Mouse (Mus musculus): ENCODE measurements around the gene Slc35f3.

The Slc35f3 gene

DNA sequence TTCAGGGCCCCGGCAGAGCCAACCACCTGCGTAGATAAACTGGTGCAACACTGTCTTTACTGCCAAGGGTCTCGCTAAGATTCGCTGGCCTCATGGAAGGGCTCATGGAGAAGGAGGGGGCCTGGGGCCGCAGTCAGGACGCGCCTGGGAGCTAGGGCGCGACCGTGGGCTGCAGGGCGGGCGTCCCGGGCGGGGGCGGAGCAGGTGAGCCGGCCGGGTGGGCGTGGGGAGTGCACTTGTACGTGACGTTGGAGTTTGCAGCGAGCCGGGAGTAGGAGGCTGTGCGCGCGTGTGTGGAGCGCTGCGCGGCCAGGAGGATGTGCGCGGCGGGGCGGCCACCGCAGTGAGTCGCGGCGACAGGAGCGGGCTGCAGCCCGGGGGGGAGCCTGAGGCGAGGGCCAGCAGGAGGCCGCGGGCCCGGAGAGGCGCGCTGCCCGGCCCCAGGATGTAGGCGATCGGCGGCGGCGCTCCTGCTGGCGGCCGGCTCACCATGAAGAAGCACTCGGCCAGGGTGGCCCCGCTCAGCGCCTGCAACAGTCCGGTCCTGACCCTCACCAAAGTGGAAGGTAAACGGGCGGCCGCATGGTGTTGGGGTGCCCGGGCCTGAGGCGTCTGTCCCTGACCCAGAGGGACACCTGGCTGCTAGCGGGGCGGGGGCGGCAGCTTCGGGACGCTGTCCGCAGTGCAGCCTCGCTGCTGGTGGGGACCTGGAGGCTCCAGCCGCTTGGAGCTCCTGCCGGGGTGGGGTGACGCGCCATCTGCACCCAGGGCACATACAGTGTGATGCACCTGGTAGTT lies at the start of gene Slc35f3:
Slc35f3 (plus strand) TSS at position 263 of the 798 bp plus-strand sequence.
- no peak for DNase-seq (ENCODE audit: low read depth, low spot score)

DNA sequence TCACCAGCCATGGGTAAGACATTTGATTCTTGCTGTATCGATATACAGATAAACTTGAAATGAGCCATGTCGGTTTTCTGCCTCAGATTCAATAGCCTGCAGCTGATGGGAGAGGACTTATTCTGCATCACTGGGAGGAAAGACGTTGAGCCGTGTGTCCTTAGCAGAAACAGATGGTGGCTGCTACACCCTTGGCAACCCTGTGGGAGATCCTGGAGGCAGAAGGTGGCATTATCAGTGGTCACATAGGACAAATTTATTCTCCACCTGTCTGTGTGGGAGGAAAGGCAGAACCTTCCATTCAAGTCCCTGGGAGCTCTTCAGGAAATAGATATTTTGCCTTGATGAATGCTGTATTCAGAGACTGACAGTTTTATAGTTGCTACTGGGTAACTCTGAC lies 47.9 kb upstream of the Slc35f3 start:
- DNase-seq (ENCODE audit: low read depth, low spot score), result no peak

DNA sequence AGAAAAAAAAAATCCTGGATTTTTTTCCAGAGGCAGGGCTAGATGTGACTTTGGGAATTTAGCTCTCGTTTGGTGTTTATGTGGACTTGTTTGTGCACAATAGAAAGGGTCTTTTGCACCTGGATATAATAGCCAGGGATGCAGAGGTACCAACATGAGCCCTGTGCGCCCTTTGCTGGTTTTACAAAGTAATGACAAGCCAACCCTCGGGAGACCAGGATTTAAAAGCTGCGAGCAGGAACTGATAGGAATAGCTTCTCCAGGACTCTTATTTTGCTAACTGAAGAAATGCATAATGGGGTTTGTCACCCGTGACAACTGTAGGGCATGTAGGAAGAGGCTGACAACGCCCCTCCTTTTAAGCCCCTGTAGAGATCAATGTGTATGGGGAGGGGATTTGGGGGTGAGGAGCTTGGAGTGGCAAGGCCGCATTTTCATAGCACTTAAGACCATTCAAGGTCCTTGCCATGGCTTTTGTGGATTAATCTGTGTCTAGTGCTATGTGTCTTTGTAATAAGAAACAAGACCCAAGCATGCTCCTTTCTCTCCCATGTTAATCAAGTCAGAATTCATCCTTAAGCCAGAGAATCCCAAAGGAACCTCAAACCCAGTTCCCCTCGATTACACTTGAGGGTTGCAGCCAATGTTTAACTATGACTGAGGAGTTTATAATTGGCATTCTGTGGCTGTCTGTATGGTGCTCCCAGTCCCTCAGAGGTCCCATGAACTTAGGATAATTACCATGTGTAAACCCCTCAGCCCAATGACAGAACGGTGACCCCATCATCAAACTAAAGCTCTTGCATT lies 41.6 kb upstream of the Slc35f3 start:
- no peak for DNase-seq (ENCODE audit: low read depth, low spot score)

DNA sequence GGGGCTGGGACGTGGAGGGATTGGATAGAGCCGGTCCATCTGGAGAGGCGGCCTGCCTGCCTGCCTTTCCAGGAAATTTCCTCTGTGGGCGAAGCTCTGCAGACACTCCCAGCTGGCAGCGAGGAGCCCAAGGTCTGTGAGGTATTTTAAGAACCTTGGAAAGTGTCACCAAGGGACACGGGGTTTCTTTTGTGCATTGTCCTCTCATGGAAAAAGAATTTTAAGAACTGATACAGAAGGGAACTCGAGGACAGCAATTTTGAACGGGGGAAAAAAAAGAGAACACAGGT lies 41.0 kb upstream of the Slc35f3 start:
- DNase-seq (ENCODE audit: low read depth, low spot score), result no peak

DNA sequence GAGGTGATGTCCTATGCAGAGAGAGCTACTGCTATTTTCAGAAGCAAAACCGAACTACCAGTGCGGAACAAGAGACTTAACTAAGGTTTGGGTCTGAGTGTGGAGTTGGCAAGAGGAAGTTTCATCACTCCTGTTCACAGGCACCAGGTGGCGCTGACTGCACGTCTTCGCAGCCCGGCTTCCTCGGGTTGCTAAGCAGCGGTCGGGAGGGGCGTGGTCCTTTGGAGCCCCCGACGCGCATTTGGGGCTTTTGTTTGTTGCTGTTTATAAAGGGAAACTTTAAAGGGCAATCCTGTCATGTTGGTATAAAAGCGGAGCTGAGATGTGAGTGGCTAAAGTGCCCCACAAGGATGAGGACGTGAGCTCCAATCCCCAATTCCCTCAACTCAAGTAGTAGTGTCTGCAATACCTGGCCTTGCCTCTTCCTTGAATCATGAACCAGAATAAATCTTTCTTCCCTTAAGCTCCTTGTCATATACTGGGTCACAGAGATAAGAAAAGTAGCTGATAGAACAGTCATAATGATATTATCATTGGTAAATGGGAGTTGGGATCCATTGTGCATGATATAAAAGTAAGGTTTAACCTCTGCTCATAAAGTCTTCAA lies 40.1 kb upstream of the Slc35f3 start:
- DNase-seq (ENCODE audit: low read depth, low spot score), result peak; percentile 46

DNA sequence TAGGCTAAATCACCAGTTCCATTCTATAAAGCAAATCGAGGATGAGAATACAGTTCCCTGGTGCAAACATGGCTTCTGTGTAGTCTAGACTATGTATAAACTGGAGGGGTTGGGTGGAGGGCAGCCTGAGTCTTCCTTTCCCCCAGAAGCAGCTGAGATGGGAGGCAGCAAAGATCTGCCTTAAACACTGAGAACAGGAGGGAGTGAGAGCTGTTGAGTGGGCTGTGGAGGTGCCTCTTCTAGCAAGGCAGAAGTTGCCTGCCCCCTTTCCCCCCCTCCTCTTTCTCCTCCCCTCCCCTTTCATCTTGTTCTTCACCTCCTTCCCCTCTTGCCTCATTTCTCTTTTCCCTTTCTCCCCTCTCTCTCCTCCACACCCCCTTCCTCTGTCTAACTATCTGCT lies 33.2 kb upstream of the Slc35f3 start:
- no peak for DNase-seq (ENCODE audit: low read depth, low spot score)

DNA sequence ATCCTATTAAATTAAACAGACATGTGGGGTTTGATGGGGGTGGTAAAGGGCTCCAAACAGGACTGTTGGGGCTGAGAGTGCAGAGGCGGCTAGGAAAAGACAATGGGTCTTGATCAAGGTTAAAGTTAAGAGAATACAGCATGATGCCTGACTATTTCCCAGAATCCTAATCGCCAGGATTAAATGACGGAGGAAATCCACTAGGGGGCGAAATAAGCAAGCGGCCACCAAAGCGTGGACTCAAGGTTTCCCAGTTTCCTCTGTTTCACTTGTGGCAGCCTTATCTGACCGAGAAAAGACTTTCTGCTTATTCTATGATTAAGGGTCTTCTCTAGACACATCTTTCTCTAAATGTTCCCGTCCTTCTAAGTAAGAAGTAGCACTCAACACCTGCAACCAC lies 31.2 kb upstream of the Slc35f3 start:
- DNase-seq (ENCODE audit: low read depth, low spot score), result peak; percentile 60

DNA sequence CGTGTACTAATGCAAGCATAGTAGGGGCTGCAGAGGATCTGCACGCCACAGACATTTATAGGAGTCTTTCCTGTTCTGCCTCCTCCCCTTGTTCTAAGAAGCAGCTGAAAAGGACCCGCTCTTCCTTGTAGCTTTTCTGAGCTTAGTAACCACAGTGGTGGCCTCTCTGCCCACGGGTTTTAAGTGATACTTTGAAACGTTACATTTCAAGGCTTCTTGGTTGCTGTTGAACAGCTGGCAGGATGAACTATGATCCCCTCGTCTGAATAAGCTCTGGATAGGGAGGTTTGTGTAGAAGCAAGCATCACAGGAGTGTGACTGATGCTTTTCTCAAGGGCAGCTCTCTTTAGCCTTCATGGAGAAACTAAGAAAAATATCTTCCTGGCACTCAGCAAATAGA lies 28.6 kb upstream of the Slc35f3 start:
- DNase-seq (ENCODE audit: low read depth, low spot score), result no peak

DNA sequence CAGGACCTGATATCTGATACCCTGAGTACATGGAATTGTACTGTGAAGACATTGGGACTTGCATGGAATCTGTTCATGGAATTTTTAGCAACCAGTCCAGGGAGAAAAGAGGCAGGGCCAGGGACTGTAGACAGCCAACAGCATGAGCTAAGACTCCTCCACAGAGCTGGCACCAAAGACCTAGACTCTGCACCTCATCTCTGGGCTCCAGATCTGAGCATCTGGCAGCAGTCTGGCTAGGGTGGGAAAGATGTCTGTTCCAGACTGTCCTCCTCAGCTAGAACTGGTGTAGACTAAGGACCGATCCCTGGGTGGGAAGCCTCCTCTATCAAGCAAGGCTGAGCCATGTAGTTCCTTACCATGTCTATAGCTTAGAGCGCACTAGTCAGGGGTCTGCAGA lies 25.9 kb upstream of the Slc35f3 start:
- no peak for DNase-seq (ENCODE audit: low read depth, low spot score)

DNA sequence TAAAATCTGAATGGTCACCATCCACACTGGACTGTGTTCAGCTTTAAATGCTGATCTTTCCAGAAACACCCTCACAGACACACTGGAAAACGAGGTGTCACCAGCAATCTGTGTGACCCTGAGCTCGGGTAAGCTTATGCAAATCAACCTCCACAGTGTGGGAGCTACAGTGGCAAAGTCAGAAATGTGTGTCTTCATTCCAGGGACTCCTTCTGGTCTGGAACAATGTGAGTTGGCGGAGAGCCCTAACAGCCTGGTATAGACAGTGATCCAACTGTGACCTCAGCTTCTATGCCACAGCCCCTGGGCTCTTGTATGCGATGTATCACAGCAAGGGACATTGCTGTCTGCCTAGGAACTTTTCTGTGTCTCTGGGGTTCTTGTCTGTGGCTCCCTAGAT lies 25.3 kb upstream of the Slc35f3 start:
- no peak for DNase-seq (ENCODE audit: low read depth, low spot score)

DNA sequence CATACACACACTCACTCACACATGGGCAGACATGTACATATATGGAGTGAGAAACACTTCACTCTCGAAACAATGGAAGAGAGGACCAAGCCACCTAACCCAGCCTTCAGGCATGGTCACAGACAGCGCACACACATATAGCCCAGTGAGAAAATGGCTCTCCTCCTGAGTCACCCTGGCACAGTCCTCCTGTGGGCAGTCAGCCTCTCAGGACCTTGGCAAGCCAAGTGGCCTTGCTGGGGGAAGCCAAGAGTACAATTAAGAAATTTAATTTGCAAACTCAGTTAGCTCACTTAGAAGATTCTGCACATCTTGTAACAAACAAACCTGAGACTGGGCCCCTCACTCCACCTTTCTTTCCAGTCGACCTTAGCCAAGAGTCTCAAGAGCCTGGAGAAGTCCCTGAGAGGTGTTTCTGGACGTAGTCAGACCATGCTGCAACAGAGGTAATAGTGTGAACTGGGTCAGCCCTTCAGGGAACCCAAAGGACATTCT lies 23.4 kb upstream of the Slc35f3 start:
- DNase-seq (ENCODE audit: low read depth, low spot score), result no peak

DNA sequence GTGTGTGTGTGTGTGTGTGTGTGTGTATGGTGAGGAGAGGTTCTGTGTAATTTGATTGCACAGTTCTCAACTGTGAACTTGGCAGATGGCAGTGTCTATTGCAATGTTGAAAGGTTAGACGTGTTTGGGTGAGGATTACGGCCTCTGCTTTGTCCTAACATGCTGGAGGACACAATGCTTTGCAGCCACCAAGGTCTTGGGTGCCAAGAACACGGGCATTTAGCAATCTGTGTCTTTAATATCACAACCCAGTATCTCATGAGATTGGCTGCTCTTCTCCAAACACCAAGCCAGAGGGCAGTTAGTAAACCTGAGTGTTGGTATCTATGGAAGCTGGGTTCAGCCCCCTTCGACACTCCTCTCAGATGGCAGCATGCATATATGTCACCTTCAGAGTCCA lies 22.5 kb upstream of the Slc35f3 start:
- DNase-seq (ENCODE audit: low read depth, low spot score), result no peak

DNA sequence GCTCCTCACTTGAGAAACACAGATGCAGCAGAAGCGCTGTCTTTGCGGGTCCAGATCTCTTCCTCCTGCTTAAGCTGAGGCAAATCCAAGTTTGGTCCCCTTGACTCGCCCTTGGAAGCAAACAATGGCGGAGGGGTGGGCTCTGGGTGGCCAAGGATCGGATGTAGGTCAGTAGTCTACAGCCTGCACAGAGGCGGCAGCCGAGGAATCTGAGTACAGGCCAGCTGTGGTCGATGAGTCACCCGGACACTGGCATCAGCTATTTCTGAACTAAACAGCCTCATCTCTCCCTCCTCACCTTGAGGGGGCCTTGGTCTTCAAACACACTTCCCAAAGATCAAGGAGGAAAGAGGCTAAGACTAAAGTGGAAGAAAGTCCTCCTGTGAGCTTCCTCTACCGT lies 6.4 kb upstream of the Slc35f3 start:
- peak; percentile 75 for DNase-seq (ENCODE audit: low read depth, low spot score)

DNA sequence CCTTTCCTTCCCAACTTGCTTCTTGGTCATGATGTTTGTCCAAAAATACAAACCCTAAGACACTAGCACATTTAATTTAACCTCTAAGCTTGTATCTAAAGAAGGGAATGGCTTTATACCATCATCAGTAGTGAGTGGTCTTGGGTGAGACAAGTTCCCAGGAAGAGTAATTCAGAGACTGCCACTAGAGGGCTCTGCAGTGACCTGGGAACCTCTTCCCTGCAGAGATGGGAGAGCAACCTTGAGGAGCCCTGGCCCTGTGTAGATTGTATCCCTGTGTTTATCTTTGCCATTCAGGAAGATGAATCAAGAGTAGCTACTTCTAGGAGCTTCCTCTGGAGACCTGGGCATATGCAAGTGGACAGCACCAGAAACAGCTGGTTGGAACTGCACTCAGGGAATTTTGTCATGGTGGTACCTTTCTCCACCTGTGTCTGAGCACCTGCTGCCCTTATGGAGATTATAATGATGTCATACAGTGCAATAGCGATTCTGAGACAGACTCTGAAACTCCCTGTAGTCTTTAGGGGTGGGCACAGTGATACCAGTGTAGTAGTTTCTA lies 993 bp upstream of the Slc35f3 start:
- peak; percentile 38 for DNase-seq (ENCODE audit: low read depth, low spot score)

DNA sequence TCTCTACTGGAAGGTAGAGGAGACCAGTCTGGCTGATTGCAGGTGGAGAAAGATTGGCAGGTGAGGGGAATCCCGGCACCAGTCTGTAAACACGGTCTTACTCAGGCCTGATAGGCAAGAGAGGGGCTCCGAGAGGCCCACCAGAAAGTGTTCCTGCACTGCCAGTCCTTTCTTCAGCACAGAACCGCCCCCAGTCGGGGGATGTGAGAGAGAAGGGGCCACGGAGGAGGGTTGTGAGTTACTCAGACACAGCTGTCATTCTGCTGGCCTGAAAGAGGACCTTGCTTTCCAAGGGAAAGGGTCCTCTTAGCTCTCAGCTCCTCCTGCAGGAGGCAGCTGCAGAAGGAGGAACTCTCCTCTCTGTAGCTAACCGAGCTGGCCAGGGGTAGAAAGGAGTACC lies 975 bp downstream of the Slc35f3 start:
- no peak for DNase-seq (ENCODE audit: low read depth, low spot score)

DNA sequence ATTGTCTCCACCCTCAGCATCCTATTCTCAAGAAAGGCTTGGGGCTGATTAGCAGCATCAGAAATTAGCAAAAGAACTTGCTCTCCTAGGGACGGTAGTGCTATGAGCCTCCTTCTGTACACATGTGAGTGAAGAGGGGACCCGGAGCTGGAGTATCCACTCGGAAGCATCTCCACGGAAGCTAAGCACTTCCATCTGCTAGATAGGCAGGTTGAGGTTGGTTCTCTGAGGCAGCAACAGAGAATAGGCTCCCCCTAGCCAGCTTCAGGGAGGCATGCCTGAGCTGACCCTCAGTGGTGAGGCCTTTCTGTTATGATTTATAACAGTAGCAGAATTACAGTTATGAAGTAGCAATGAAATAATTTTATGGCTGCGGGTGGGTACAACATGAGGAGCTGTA lies 2.0 kb downstream of the Slc35f3 start:
- no peak for DNase-seq (ENCODE audit: low read depth, low spot score)

DNA sequence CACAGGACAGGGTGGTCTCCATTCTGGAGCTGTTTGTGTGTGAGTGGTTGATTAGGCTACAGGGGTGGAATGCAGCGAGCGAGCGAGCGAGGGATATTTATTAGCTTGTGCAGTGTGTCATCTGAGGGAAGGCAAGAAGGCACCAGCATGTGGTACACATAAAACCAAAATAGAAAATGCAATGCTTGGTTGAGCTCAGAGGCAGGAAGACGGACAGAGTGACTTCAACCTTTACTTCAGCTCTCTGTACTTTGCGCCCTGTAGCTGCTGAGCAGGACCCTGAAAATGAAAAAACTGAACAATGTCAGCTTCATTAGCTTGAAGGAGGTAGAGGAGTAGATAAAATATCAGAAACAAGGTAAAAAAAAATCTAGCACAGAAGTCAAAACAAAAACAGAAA lies 3.2 kb downstream of the Slc35f3 start:
- no peak for DNase-seq (ENCODE audit: low read depth, low spot score)

DNA sequence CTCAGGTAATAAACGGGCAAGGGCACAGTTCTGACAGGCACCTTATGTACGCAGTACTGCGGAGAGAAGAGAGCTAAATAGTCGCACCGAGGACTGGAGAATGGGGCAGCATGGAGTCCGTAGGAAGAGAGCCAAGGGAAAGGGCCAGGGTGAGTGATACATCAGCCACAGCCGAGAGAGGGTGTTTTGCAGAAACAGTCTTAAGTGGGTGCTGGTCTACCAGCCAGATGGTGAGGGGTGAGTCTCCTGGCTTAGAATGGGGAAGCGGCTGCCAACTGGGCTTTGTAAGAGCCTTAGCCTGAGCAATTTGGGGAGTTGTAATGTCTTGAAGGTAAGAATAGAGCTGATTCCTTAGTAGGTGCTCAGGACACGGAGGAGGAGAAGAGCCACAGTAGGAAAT lies 8.8 kb downstream of the Slc35f3 start:
- no peak for DNase-seq (ENCODE audit: low read depth, low spot score)

DNA sequence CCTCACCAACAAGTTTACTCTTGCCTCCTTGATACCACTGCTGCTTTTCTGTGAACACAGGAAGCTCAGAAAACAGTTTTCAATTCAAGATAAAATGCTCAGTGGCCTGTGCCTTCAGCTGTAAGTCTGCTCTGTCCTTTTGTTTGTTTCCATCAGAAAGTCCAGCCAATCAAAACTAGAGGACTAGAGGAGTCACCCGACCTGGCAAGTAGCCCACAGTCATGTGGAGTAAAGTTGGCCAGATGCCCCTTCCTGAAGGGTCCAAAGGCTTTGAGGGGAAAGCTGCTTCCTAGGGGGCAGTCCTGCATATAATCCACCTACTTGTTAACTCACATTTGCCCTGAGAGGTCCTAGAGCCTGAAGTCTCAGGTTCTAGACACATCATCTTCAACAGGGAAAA lies 10.7 kb downstream of the Slc35f3 start:
- peak; percentile 18 for DNase-seq (ENCODE audit: low read depth, low spot score)

DNA sequence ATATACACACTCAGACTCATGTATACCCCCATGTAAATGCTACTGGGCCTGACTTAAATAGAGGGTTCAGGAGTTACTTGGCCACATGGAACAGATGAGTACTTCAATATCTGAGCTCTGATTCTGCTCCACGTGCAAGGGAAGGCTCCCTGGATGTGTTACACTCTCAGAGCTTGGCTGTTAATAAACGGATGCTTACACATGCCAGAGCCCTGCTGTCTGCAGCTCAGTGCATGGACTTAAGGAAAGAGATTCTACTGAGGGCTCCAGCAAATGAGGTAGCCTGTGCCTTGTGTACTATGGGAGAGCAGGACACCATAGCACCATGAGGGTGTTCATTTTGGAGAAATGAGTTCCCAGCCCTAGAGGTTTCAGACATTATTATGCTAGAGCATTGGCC lies 26.6 kb downstream of the Slc35f3 start:
- DNase-seq (ENCODE audit: low read depth, low spot score), result no peak

DNA sequence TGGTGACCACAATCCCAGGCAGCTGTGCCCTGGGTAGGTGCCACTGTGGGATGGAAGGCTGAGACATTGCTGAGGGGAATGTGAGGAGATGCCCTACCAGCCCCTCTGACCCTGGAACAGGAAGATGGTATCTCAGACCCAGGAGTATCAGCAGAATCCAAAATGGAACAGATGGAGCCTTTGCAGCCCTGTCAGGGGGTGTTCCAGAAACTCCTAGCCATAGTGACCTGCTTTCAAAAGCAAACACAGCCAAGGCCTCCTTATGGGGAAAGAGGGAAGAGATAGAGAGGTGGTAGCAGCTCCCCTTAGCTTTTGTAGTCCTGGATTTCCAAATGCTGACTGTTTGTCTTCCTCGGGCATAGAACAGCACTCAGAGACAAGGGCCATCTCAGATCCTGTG lies 27.8 kb downstream of the Slc35f3 start:
- no peak for DNase-seq (ENCODE audit: low read depth, low spot score)

DNA sequence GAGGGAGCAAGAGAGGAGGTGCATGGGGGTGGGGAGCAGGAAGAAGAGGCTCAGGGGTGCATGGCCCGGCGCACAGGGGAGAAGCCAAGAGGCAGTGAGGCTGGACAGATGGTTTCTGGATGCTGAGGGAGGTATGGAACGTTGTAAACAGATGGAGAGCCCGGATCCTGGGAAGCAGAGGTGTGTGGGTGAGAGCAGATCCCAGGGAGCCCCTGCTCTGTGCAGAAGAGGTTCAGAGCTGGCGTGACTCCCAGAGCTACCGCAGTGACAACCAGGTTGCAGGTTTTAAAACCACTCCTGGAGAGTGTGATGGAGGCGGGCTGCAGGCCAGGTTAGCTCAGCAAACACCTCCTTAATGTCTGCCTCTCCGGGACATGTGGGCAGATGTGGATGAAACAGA lies 28.4 kb downstream of the Slc35f3 start:
- DNase-seq (ENCODE audit: low read depth, low spot score), result no peak

Data from 3T3-L1 (cell line).